Mouse (Mus musculus) limb, embryonic 11.5 days (tissue): Measurements from ENCODE around the gene Bbs10. TPM values are rescaled to one million over a fixed set of nuclear protein-coding genes. Genes with fewer than 3 reads are reported as not detected.

Source experiments
- ATAC-seq: fragments of 200-750 bp; cut with Nextera tagmentation; 2 replicates; pipeline ENCODE4 v1.8.0; 2017; ENCODE audit warnings: low read depth; ENCODE audit not compliant: insufficient number of reproducible peaks, low FRiP score, low TSS enrichment
- DNase-seq: peaks from one replicate; pipeline ENCODE4 v3.0.0-alpha.2; 2015; ENCODE audit warnings: low spot score
- H3K27ac ChIP-seq: fragments of 300-500 bp; sonication (generic); replicated peaks from 2 replicates; pipeline ENCODE4 v1.5.1; 2014; ENCODE audit warnings: low read depth, mild to moderate bottlenecking, low read length
- H3K27me3 ChIP-seq: fragments of 300-500 bp; sonication (generic); 2 replicates; pipeline ENCODE4 v1.6.1; 2014; ENCODE audit warnings: mild to moderate bottlenecking, low read length, mixed read lengths; ENCODE audit not compliant: control insufficient read depth, insufficient read depth
- H3K36me3 ChIP-seq: fragments of 300-500 bp; sonication (generic); 2 replicates; pipeline ENCODE4 v1.6.1; 2014; ENCODE audit warnings: mild to moderate bottlenecking, low read length, moderate library complexity, mixed read lengths; ENCODE audit not compliant: control insufficient read depth, insufficient read depth
- H3K4me1 ChIP-seq: fragments of 300-500 bp; sonication (generic); 2 replicates; pipeline ENCODE4 v1.6.1; 2014; ENCODE audit warnings: low read length, mixed read lengths; ENCODE audit not compliant: control insufficient read depth, insufficient read depth
- H3K4me2 ChIP-seq: fragments of 300-500 bp; sonication (generic); 2 replicates; pipeline ENCODE4 v1.6.1; 2014; ENCODE audit warnings: low read depth, mild to moderate bottlenecking, moderate library complexity; ENCODE audit not compliant: severe bottlenecking
- H3K4me3 ChIP-seq: fragments of 300-500 bp; sonication (generic); 2 replicates; pipeline ENCODE4 v1.5.1; 2014; ENCODE audit warnings: low read depth, low read length
- H3K9ac ChIP-seq: fragments of 300-500 bp; sonication (generic); 2 replicates; pipeline ENCODE4 v1.6.1; 2014; ENCODE audit warnings: mild to moderate bottlenecking, low read length
- H3K9me3 ChIP-seq: fragments of 300-500 bp; sonication (generic); 2 replicates; pipeline ENCODE4 v1.6.1; 2016; ENCODE audit warnings: low read length; ENCODE audit not compliant: control insufficient read depth
- WGBS: fragments of 180-500 bp; shearing (Covaris S2); extraction: QIAGEN DNeasy Blood & Tissue Kit; methylation state at CpG from one replicate; pipeline ENCODE4 v1.1.7; 2014; 5-methylcytosine and 5-hydroxymethylcytosine counted together
- polyA plus RNA-seq: library from polyadenylated mRNA; unstranded; fragments of >200 nt; fragmentation: Nextera tagmentation; extraction: Ambion mirVana; gene quantifications from 2 replicates; pipeline ENCODE4 v1.2.1, GENCODE M21; 2014

Bbs10 gene
- polyA plus RNA-seq, 1 experiment from 2014 or later: 8.7 TPM

GRCm38 (mm10) chr10:111314636-111315395, 16.3 kb downstream of the Bbs10 start:
- WGBS: 76% methylated on average over 10 of the region's 10 CpGs
- Histone ChIP-seq H3K4me3 (no peak overlapping the region), H3K36me3 (no peaks in the 10 kb centered on the region), H3K27me3 (no peaks in the 10 kb centered on the region), H3K27ac (no peak overlapping the region), H3K4me1 (no peaks in the 10 kb centered on the region), H3K4me2 (no peak overlapping the region), H3K9me3 (no peaks in the 10 kb centered on the region), H3K9ac (no peak overlapping the region)
- DNase-seq: no peak
- ATAC-seq: no peak

GRCm38 (mm10) chr10:111315940-111316339, 17.5 kb downstream of the Bbs10 start:
- no peak for DNase-seq
- Histone ChIP-seq H3K4me3 (no peak overlapping the region), H3K27me3 (no peaks in the 10 kb centered on the region), H3K4me2 (no peak overlapping the region), H3K36me3 (no peaks in the 10 kb centered on the region), H3K9me3 (no peaks in the 10 kb centered on the region), H3K27ac (no peak overlapping the region), H3K9ac (no peak overlapping the region), H3K4me1 (no peaks in the 10 kb centered on the region)
- WGBS: 77% methylated on average over 3 of the region's 3 CpGs
- ATAC-seq: no peak

- no peaks in the 10 kb centered on the region for H3K9me3 ChIP-seq
- DNase-seq: no peak
- H3K36me3 ChIP-seq: no peaks in the 10 kb centered on the region
- no peak overlapping the region for H3K9ac ChIP-seq
- H3K4me1 ChIP-seq: no peaks in the 10 kb centered on the region
- no peak overlapping the region for H3K27ac ChIP-seq
- no peak overlapping the region for H3K4me2 ChIP-seq
- H3K4me3 ChIP-seq: no peak overlapping the region
- 81% methylated on average over 3 of the region's 3 CpGs for WGBS
- no peaks in the 10 kb centered on the region for H3K27me3 ChIP-seq
- ATAC-seq: no peak
Observed at GRCm38 (mm10) chr10:111318021-111318420, 19.5 kb downstream of the Bbs10 start.

GRCm38 (mm10) chr10:111318805-111319500, 20.5 kb downstream of the Bbs10 start:
- no peaks in the 10 kb centered on the region for H3K9me3 ChIP-seq
- 85% methylated on average over 9 of the region's 9 CpGs for WGBS
- H3K9ac ChIP-seq: no peak overlapping the region
- H3K27me3 ChIP-seq: no peaks in the 10 kb centered on the region
- no peak overlapping the region for H3K4me2 ChIP-seq
- DNase-seq: no peak
- H3K4me1 ChIP-seq: no peaks in the 10 kb centered on the region
- H3K36me3 ChIP-seq: no peaks in the 10 kb centered on the region
- ATAC-seq: no peak
- H3K27ac ChIP-seq: no peak overlapping the region
- no peak overlapping the region for H3K4me3 ChIP-seq

- H3K4me1 ChIP-seq: no peaks in the 10 kb centered on the region
- no peaks in the 10 kb centered on the region for H3K27me3 ChIP-seq
- no peak overlapping the region for H3K9ac ChIP-seq
- DNase-seq: no peak
- H3K36me3 ChIP-seq: no peaks in the 10 kb centered on the region
- no peak overlapping the region for H3K27ac ChIP-seq
- H3K9me3 ChIP-seq: no peaks in the 10 kb centered on the region
- H3K4me3 ChIP-seq: no peak overlapping the region
- no peak for ATAC-seq
- no peak overlapping the region for H3K4me2 ChIP-seq
Observed at GRCm38 (mm10) chr10:111320579-111320978, 22.1 kb downstream of the Bbs10 start.

- no peak for ATAC-seq
- H3K27me3 ChIP-seq: no peaks in the 10 kb centered on the region
- no peak overlapping the region for H3K4me2 ChIP-seq
- H3K36me3 ChIP-seq: no peaks in the 10 kb centered on the region
- H3K4me3 ChIP-seq: no peak overlapping the region
- no peaks in the 10 kb centered on the region for H3K9me3 ChIP-seq
- no peak overlapping the region for H3K9ac ChIP-seq
- no peak overlapping the region for H3K27ac ChIP-seq
- 84% methylated on average over 4 of the region's 4 CpGs for WGBS
- DNase-seq: no peak
- H3K4me1 ChIP-seq: no peaks in the 10 kb centered on the region
Observed at GRCm38 (mm10) chr10:111327957-111328356, 29.5 kb downstream of the Bbs10 start.

- H3K4me3 ChIP-seq: no peak overlapping the region
- no peaks in the 10 kb centered on the region for H3K4me1 ChIP-seq
- DNase-seq (no peak), ATAC-seq (no peak)
- no peaks in the 10 kb centered on the region for H3K9me3 ChIP-seq
- no peak overlapping the region for H3K9ac ChIP-seq
- WGBS: 94% methylated on average over 5 of the region's 5 CpGs
- H3K27ac ChIP-seq: no peak overlapping the region
- H3K36me3 ChIP-seq: no peaks in the 10 kb centered on the region
- H3K27me3 ChIP-seq: no peaks in the 10 kb centered on the region
- H3K4me2 ChIP-seq: no peak overlapping the region
Observed at GRCm38 (mm10) chr10:111329326-111329725, 30.8 kb downstream of the Bbs10 start.

- H3K4me3 ChIP-seq: no peak overlapping the region
- 96% methylated on average over 2 of the region's 2 CpGs for WGBS
- ATAC-seq: no peak
Observed at GRCm38 (mm10) chr10:111334902-111335301, 36.4 kb downstream of the Bbs10 start.

More at GRCm38 (mm10) chr10:111334902-111335301, 36.4 kb downstream of the Bbs10 start:
- no peak overlapping the region for H3K27ac ChIP-seq
- no peaks in the 10 kb centered on the region for H3K4me1 ChIP-seq
- H3K9ac ChIP-seq: no peak overlapping the region
- no peak overlapping the region for H3K4me2 ChIP-seq
- no peaks in the 10 kb centered on the region for H3K27me3 ChIP-seq
- DNase-seq: no peak
- H3K36me3 ChIP-seq: no peaks in the 10 kb centered on the region
- no peaks in the 10 kb centered on the region for H3K9me3 ChIP-seq
